Mouse (Mus musculus) c-Kit-negative CD71-positive TER-119-positive erythroid progenitor cells, embryonic 14.5 days (primary cell): ENCODE data around the gene Ms4a8a.
"Not testable (repeated sequence)": the region's sequence is repeated elsewhere in the genome, so short reads cannot be mapped to it uniquely, and the experiment has no call there.

Experiments
- DNase-seq: peaks from one replicate; pipeline ENCODE4 v3.0.0-alpha.2; 2013; ENCODE audit warnings: low read depth, low spot score

The Ms4a8a gene

DNA sequence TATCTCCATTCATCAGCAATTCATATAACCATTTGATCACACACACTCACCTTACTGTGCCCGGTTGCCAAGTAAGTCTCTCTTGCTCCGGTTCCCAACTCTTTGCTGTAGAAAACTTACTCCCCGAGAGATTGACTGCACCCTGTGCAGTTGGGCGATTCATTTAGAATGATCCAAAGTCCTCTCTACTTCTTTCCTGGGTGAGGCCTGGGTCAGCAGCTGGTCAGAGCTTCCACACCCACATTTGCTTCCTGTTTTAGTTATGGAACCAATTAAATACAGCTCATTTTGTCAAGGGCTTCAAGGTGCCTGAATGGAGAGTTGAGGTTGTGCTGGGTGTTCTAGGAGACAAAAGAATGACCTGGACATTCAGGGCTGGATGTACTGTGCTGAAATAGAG, at the start of gene Ms4a8a:
Gene Ms4a8a, minus strand, starts transcription at position 169 of the 400 bp plus-strand sequence.
- DNase-seq = no peak

DNA sequence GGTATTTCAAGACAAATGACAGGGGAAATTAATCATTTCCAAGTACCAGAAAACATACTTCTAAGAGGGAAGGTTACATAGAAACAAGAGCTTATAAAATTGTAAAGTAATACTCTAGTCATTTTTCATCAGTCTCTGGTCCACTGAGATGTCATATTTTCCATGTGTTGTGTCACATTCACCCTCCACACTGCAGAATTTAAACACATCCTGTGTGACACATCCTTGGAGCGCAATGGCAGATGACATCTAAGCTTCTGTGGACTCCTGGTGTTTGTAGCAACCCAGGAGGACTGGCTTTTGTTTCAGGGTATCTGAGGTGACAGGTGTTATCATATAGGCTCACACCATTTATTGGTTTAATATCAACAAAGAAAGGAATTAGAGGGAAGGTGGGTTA, 48.8 kb upstream of the Ms4a8a start:
- no peak for DNase-seq

DNA sequence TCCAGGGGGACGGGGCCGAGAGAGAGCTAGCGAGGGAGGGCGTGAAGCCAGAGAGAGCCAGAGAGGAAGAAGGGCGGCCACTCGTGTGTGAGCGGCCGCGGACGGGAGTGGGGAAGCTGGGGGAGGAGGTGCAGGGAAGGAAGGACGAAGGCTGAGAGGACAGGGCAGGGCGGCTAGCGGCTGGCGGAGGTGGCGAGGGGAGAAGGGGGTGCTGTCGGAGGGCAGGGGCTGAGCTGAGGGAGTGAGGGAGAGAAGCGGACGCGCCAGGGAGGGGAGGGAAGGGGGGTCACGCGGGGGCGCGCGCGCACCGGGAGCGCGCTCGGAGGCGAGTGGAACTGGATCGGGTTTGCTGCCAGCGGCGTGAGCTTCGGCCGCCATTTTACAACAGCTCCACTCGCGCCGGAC, 40.1 kb upstream of the Ms4a8a start:
- DNase-seq = not testable (repeated sequence)

DNA sequence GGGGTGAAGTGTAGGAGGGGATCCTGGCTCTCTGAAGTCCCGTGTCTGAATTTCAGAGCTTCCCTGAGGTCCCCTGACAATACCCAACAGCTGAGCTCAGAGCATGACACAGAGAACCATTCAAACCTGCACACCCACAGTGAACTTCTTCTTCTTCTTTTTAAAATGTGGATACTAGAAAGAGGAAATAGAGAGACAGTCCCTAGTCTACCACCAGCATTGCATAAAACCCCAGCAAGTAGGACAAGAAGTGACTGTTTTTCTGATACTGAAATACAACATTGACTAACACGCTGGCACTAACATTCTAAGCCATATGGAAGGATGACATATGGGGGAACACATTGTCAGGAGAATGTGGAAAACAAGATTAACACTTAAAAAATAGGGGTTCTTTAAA, 38.4 kb upstream of the Ms4a8a start:
- DNase-seq = no peak

DNA sequence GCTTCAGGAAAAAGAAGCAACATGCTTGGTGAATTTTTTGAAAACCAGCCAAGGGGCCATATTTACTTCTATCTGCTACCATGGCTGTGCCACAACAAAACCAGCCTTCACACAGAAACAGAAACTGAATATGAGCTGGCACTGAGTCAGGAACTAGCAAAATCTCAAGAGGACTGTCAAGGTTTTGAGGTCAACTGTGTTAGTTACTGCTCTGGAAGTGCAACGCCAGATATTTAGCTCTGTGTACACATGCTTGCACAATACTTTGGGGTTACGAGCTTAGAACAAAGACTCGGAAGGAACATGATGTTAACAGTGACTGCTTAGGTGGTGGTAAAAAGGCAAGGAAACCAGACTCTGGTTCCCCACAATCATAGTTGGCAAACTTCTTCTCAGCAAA, 26.8 kb upstream of the Ms4a8a start:
- DNase-seq = no peak

DNA sequence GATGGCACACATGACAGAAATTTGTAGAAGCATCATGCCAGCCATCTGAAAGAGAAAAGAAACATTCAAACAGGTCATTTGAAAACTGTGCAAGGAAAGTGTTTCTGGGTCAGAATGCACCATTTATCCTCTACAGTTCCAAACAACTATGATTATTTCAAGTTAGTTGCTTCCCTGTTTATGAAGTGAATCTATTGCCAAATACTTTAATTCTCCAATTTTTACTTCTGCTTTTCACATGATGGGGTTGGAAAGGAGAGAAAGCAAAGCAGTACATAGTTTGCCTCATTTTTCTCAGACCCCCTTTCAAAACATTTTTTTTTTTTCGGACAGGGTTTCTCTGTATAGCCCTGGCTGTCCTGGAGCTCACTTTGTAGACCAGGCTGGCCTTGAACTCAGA, 21.0 kb upstream of the Ms4a8a start:
- no peak for DNase-seq

DNA sequence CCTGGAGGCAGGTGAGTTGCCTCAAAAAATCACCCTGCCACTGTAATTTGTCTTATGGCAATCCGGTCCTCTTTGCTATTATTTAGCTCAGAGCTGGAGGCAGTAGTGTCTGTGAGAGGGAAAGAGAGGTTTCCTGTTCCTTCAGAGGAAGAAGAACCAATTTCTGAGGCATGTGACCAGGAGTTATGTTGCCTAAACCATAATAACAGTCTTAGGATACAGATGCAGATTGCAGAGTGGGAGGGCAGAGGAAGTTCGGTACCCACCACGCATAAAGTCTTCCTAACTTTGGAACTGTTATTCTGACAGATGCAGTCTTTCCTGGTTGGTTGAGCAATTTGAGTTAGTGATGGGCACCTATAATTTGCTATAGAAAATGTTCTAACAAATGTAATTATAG, 17.5 kb upstream of the Ms4a8a start:
- no peak for DNase-seq

DNA sequence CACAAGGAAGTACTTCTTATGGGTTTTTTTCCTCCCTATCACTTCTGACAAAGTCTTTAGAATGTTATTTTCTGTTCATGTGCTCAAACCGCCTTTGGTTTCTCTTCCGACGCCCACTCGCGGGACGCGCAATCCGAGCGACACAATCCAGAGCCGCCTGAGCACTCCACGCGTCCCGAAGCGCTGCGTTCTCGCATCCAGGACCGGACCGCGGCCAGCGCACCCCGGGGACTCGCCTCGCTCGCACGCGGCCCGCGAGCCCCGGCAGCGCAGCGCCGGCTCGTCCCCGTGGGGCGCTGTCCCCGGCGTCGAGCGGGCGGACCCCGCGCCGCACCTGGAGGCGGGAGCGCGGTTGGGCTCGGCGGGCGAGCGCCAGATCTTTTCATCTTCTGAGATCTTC, 11.2 kb upstream of the Ms4a8a start:
- DNase-seq = not testable (repeated sequence)

DNA sequence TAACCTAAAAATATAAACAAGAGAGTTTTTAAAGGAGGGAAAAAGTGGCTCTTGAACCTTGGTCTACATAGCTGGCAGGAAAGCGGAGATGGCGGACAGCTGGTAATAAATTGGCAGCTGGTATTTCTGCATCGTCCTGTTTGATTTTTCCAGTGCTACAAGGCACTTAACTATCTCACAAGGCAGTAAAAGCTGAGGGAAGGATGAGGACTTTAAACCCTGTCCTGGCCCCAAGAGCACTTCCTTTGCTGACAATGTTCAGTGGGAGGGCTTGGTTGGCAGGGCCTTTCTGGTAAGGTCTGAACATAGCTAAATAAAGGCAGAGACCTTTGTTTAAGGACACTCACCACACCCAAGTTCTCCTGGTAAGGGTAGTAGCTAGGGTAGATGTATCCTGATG, 10.5 kb downstream of the Ms4a8a start:
- DNase-seq = no peak

DNA sequence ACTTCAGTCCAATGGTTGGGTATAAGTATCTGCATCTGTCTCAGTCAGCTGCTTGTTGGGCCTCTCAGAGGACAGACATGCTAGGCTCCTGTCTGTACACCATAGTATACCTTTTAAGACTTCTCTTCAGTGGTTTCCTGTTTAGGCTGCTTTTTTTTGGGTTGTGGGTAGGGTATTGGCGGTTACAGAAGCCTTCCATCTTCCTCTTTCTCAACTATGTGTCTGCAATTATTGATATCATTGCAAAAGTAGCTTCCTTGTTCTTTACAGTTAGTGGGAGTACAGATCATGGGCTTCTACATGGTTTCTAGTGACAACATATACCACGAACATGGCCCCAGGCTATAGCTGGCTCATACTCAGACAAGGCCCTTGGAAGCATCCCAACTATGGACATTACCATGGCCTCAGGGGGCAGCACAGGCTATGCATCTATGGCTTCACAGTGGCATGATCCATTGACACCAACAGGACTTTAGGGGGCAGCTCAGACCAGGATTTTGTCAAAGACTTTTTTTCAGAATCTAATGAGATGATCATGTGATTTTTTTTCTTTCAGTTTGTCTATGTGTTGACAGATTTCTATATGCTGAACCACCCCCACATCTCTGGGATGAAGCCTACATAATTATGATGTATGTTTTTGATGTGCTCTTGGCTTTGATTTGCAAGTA, 15.6 kb downstream of the Ms4a8a start:
- DNase-seq = no peak

DNA sequence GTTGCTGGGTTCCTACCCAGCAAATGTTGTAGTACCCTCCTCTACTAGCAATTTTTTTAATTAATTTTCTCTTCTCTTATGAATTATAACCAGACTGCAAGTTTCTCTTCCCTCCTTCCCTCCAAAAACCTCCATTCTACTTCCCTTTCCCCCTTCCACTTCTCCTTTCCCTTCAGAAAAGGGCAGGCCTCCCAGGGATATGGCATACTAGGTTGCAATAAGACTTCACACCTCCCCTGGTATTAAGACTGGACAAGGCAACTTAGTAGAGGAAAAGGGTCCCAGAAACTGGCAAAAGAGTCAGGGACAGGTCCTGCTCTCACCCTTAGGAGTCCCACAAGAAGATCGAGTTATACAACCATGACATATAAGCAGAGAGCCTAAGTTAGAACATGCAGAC, 20.0 kb downstream of the Ms4a8a start:
- no peak for DNase-seq

DNA sequence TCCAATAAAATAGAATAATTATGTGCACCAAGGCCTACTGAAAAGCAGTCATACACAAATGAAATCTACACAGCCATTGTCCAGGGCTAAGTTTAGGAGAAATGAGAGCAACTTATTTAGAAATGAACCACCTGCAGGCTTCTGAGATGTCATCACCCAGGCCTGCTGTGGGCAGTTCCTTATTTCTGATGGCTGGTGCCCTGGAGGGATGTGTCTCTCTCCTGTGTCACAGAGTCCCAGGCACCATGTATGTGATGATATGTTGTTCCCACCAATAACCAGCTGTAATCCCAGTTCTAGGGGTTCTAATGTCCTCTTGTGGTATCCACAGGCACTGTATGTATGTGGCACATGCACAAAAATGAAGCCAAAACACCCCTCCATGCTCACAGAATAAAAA, 20.9 kb downstream of the Ms4a8a start:
- no peak for DNase-seq

DNA sequence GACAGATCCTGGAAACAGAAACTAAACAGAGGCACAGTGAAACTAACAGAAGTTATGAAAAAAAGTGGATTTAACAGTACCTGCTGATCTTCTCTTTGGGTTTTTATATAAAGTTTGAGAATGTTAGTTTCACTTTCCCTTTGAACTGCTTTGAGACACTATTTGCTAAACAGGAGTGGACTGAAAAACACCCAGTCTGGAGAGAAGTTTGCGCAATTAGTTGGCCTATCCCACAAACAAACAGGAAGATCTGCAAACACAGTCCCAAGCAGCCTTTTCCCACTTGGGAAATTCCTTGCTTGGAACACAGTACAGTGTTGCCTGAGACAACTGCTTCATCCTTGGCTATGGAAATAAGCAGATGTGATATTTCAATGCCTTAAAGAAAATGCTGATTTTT, 25.2 kb downstream of the Ms4a8a start:
- DNase-seq = not testable (repeated sequence)

DNA sequence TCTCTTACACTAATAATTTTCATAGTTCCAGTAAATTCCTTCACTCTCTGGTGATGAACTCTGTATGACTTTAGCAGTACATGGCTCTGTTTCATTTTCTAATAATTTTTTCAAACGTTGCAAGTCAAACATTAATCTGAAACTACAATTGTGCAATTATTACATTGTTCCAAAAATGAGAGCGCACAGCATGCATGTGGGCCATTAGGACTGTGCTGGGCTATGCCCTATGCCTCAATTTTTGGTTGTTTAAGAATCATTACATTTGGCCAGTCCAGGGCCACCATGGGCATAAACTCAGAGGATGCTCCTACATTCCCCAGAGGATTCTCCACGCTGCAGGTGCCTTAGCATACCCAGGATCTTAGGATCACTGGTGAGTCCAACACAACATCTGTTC, 27.6 kb downstream of the Ms4a8a start:
- no peak for DNase-seq

DNA sequence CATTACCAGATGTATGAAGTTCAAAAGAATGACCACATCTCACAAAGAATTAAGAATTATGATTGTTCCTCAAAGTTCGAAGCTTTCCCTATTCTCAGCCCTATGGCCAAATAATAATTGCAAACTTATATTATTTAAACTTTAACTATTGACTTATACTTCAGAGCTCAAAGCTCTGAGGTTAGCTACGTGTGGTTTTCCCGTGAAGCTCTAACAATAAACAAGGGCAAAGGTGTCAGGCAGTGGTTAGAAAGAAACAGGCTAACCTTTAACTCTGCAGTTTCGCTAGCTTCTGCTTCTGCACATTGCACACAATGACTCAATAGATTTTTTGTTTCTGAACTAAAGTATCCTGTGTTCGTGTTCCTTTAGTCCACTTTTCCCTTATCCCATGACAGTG, 28.0 kb downstream of the Ms4a8a start:
- no peak for DNase-seq

DNA sequence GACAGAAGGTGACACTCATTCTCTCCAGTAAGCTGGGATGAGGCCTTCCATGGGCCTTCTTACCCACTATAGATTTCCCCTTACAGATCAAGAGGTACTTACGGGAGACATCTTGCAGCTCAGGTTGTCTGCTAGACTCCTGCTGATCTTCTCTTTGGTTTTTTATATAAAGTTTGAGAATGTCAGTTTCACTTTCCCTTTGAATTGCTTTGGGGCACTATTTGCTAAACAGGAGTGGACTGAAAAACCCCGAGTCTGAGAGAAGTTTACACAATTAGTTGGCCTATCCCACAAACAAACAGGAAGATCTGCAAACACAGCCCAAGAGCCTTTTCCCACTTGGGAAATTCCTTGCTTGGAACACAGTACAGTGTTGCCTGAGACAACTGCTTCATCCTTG, 30.6 kb downstream of the Ms4a8a start:
- no peak for DNase-seq

DNA sequence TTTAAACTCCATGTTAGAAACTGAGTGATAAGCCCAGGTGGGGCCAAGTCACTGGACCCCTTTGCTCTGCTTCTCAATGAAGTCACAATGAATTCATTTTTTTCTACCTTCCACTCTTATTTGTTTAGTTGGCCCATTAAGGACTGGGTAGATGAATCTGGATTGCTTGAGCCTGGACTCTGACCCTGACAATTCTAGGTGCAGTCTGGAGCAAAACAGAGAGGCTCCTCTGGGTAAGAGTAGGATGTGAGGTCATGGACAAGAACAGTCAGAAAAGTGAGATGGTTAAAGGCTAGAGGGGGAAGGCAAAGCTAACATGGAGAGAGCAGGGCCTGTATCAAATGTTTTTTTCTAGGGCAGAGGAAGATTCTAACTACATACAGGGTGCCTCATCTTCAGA, 31.5 kb downstream of the Ms4a8a start:
- DNase-seq = no peak

DNA sequence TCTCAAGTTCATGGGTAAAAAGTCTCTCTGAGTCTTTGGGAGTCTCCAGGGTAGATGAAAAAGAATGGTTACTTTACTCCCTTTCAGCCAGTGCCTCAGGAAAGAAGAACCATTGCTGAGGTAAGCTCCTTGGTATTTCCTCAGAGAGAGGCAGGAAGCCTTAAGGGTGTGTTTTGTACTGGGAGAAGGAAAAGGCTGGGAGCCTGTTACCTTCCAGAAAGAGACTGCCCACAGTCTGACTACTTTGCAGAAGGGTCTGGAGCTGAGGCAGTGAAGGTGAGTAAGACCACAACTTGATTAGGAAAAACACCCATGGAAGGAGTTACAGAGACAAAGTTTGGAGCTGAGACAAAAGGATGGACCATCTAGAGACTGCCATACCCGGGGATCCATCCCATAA, 32.4 kb downstream of the Ms4a8a start:
- DNase-seq = no peak

DNA sequence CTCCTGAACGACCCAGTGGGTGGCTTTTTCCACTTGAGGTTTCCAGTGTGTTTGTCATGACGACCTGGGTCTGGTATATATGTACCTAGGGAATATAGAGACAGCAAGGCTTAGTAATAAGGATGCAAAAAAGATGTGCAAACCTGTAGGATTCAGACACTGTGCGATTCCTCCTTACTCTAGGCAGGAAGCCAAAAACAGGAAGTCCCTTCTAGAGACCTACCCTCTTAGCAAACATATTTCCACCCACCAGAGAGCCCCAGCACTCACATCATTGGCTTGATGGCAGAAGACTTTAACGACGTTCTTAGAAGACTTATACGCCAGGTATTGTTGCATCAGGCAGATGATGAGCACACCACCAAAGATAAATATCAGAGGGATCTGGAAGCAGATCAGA, 32.9 kb downstream of the Ms4a8a start:
- DNase-seq = no peak

DNA sequence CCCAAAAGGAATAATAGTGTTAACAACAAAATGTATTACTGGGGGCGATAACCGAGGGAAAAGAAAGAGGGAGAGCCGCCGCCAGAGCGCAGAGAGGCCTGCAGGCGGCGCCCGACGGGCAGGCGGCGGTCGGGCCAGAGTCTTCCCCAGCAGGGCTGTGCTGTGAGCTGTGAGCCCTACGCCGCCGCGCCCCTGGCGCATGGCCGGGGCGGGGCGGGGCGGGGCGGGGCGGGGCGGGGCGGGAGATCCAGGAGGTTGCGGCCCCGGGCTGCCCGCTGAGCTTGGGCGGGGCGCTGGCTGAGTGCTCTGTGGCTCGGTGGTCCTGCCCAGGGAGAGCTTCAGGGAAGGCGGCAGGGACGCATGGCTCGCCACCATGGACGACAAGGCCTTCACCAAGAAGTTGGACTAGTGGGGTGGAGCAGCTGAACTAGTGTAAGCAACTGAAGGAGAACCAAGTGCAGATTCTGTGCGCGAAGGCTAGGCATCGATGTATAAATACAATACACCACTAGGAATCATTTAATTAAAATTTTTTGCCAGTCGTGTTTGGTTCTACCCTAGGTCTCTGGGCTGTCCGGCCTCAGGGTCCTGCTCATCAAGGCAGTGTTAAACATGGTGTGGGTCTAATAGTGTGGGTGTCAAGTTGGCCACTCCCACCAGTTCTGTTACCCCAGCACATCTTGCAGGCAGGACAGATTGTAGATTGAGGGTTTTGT, 35.7 kb downstream of the Ms4a8a start:
- peak; percentile 4 for DNase-seq

DNA sequence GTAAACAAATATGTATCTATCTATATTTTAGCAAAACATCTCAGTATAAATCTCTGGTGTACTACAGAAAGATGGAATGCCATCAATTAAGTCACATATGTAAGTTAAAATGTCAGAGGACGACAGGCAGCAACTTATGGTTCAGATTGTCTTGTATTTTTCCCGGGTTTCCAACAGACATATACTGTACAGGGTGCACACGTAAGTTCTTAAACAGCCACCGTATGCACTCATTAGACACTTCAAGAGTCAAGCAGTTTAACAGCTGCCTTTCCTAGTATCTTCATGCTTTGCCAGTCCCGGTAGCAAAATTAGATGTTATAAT, 36.3 kb downstream of the Ms4a8a start:
- DNase-seq = no peak

DNA sequence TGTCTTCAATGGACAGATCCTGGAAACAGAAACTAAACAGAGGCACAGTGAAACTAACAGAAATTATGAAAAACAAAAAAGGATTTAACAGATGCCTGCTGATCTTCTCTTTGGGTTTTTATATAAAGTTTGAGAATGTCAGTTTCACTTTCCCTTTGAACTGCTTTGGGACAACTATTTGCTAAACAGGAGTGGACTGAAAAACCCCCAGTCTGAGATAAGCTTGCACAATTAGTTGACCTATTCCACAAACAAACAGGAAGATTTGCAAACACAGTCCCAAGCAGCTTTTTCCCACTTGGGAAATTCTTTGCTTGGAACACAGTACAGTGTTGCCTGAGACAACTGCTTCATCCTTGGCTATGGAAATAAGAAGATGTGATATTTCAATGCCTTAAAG, 43.3 kb downstream of the Ms4a8a start:
- DNase-seq = no peak

DNA sequence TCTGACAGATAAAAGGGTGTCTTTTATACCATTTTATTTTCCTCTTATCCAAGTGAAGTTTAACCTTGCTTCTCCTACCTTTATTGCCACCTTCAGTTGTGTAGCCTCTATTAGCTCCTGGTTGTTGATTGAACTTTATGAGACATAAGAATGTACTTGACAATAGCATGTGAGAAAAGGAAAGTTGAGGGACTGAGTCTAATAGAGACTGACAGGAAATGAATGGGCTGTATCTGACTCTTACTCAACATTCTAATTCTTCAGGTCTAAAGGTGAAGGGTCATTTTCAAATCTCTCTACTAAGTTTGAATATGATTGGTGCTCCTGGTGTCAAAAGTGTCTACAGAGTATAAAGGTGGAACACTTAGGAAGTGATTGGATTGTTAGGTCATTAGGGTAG, 58.5 kb downstream of the Ms4a8a start:
- DNase-seq = no peak

DNA sequence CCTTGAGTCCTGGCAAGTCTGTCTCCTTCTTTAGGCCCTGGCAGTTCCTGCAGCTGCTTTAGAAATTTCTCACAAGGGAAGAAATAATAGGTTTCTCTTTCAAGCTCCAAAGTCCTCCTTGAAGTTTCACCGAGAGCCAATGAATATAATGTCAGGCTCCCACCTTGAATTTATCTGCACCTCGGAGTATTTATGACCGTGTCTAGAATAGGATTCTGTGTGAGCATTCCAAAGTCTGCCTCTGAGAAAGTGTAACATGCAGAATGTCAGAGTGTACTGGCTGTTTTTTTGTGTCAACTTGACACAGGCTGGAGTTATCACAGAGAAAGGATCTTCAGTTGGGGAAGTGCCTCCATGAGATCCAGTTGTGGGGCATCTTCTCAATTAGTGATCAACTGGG, 63.0 kb downstream of the Ms4a8a start, which contains the start of gene Ms4a18:
Gene Ms4a18, minus strand, starts transcription at position 141 of the 400 bp plus-strand sequence.
- no peak for DNase-seq
